Mouse (Mus musculus) E14TG2a.4 (cell line): Measurements from ENCODE around the gene Slc4a1.
"Not testable (repeated sequence)": the region's sequence is repeated elsewhere in the genome, so short reads cannot be mapped to it uniquely, and the experiment has no call there.

Source experiments
- CTCF ChIP-seq: conservative IDR thresholded peaks from 2 replicates; pipeline ENCODE4 v1.5.1; 2014; ENCODE audit warnings: low read length
- NANOG ChIP-seq: IDR thresholded peaks from 2 replicates; pipeline ENCODE4 v1.6.1; 2014; ENCODE audit warnings: borderline replicate concordance, low read length, mixed read lengths
- POU5F1 ChIP-seq: IDR thresholded peaks from 2 replicates; pipeline ENCODE4 v1.6.1; 2014; ENCODE audit warnings: low read length, borderline replicate concordance

DNA sequence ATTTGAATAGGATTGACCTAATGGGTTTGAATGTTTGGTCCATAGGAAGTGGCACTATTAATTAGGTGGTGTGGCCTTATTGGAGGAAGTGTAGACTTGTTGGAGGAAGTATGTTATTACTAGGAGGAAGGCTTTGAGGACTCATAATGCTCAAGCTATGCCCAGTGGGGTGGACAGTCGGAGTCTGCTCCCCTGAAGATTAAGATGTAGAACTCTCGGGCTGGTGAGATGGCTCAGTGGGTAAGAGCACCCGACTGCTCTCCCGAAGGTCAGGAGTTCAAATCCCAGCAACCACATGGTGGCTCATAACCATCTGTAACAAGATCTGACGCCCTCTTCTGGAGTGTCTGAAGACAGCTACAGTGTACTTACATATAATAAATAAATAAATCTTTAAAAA, 23.4 kb upstream of the Slc4a1 start:
- TF ChIP-seq CTCF, NANOG, POU5F1: not testable (repeated sequence)
